Comparison of ENCODE assay signal across 8 mouse cellular contexts in the genomic region with DNA sequence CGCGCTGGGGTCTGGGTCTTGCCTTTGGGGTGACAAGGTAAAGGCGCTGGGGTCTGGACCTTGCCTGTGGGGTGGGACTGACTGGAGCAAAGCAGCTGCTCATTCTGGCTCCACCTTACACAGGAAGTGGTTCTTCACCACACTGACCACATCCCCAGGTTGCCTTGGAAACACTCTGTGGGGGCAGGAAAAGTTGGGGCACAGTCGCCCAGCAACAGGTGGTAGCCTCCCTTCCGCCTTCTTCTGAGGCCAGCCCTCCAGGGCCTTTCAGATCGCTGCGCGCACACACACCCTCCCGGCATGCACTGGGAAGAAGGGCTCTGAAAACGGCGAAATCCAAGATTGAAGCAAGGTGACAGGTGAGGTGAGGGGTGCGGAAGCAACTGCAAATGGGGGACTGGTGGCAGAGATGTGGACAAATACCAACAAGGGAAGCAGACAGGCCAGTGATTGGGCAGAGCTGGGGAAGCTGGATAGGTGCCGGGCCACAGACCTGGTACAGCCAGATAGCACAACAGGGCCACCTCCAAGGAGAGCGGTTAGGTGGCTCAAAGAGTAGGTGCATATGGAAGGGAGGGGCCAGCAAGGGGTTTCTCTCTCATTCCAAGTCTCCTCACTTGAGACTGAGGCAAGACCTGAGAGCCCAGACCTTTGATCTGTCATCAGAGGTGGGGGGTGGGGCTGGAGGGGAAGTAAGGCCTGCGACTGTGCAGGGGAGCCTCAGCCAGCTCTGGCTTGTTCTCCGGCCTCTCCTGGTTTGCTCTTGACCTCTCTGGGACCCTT. TPM values are rescaled to one million over a fixed set of nuclear protein-coding genes. Genes with fewer than 3 reads are reported as not detected.
DNase-seq lines count a peak whose midpoint lies in the region; ATAC-seq and TF ChIP-seq lines count a peak whose summit lies in the region.

A gene (plus strand): TSS at position 246 of the 783 bp plus-strand sequence.

- peak within 1 kb of the TSS; percentile 9; the same call in 1 of the 2 replicates for H3K4me3 ChIP-seq in forebrain, embryonic 10.5 days
- no peak within 1 kb of the TSS for H3K4me3 ChIP-seq in forebrain, postnatal 0 days (ENCODE audit: low read depth, low read length)
- peak within 1 kb of the TSS; percentile 23 for H3K4me3 ChIP-seq in kidney, embryonic 16.5 days (ENCODE audit: low read length)
- peak within 1 kb of the TSS; percentile 18; the same call in 1 of the 2 replicates for H3K4me3 ChIP-seq in stomach, postnatal 0 days (ENCODE audit: low read depth, low read length)

- TF ChIP-seq EP300 in stomach, postnatal 0 days (optimal IDR thresholded peaks at IDR 0.05), result no peak

- H3K9me3 ChIP-seq in forebrain, embryonic 10.5 days, result no peaks in the 10 kb centered on the region
- no peaks in the 10 kb centered on the region for H3K9me3 ChIP-seq in forebrain, postnatal 0 days (ENCODE audit: low read length)
- no peaks in the 10 kb centered on the region for H3K9me3 ChIP-seq in kidney, embryonic 16.5 days (ENCODE audit: low read length)
- H3K9me3 ChIP-seq in stomach, postnatal 0 days (ENCODE audit: control insufficient read depth, low read length), result no peaks in the 10 kb centered on the region

- no peak for TF ChIP-seq CTCF in forebrain, postnatal 0 days (IDR thresholded peaks at IDR 0.05; ENCODE audit: low read depth)
- TF ChIP-seq CTCF in stomach, postnatal 0 days (IDR thresholded peaks at IDR 0.05; ENCODE audit: low read depth), result no peak

- ATAC-seq in forebrain, postnatal 0 days, result no peak
- ATAC-seq in kidney, embryonic 16.5 days (ENCODE audit: low FRiP score, low TSS enrichment), result peak; percentile 76
- peak; percentile 85 for ATAC-seq in stomach, postnatal 0 days (ENCODE audit: low FRiP score, low TSS enrichment)

- H3K4me2 ChIP-seq in forebrain, postnatal 0 days (ENCODE audit: low read depth), result no peak within 1 kb of the TSS
- peak within 1 kb of the TSS; percentile 40 for H3K4me2 ChIP-seq in kidney, embryonic 16.5 days (replicated peaks; ENCODE audit: low read depth, low read length)
- H3K4me2 ChIP-seq in stomach, postnatal 0 days (replicated peaks; ENCODE audit: low read depth), result peak within 1 kb of the TSS; percentile 44

- H3K27ac ChIP-seq in forebrain, embryonic 10.5 days, result peak within 1 kb of the TSS; percentile 72
- no peak within 1 kb of the TSS for H3K27ac ChIP-seq in forebrain, postnatal 0 days (ENCODE audit: low read depth, low read length)
- peak within 1 kb of the TSS; percentile 70; the same call in 1 of the 2 replicates for H3K27ac ChIP-seq in kidney, embryonic 16.5 days (ENCODE audit: low read length)
- no peak within 1 kb of the TSS for H3K27ac ChIP-seq in stomach, postnatal 0 days (replicated peaks)

- H3K36me3 ChIP-seq in forebrain, embryonic 10.5 days (replicated peaks), result no peaks in the 10 kb centered on the region
- H3K36me3 ChIP-seq in forebrain, postnatal 0 days (ENCODE audit: insufficient read depth), result no peaks in the 10 kb centered on the region
- H3K36me3 ChIP-seq in kidney, embryonic 16.5 days (ENCODE audit: insufficient read depth, low read length), result no peaks in the 10 kb centered on the region
- no peaks in the 10 kb centered on the region for H3K36me3 ChIP-seq in stomach, postnatal 0 days (ENCODE audit: control insufficient read depth, insufficient read depth, low read length)

- peaks cover 37% of the 10 kb centered on the region for H3K4me1 ChIP-seq in forebrain, embryonic 10.5 days
- no peaks in the 10 kb centered on the region for H3K4me1 ChIP-seq in forebrain, postnatal 0 days (ENCODE audit: insufficient read depth)
- H3K4me1 ChIP-seq in kidney, embryonic 16.5 days (ENCODE audit: insufficient read depth, low read length), result peaks cover 15% of the 10 kb centered on the region; the same call in 1 of the 2 replicates
- H3K4me1 ChIP-seq in stomach, postnatal 0 days (replicated peaks; ENCODE audit: control insufficient read depth, insufficient read depth), result no peaks in the 10 kb centered on the region

- WGBS in forebrain, embryonic 10.5 days, result 75% methylated on average over 16 of the region's 16 CpGs
- 81% methylated on average over 16 of the region's 16 CpGs for WGBS in forebrain, postnatal 0 days
- 58% methylated on average over 16 of the region's 16 CpGs for WGBS in kidney, embryonic 16.5 days
- WGBS in stomach, postnatal 0 days, result 63% methylated on average over 16 of the region's 16 CpGs

- no peaks in the 10 kb centered on the region for H3K27me3 ChIP-seq in forebrain, embryonic 10.5 days (ENCODE audit: poor library complexity, severe bottlenecking)
- no peaks in the 10 kb centered on the region for H3K27me3 ChIP-seq in forebrain, postnatal 0 days (ENCODE audit: insufficient read depth, low read length)
- H3K27me3 ChIP-seq in kidney, embryonic 16.5 days (ENCODE audit: insufficient read depth, low read length), result no peaks in the 10 kb centered on the region
- no peaks in the 10 kb centered on the region for H3K27me3 ChIP-seq in stomach, postnatal 0 days (ENCODE audit: control insufficient read depth, insufficient read depth, low read length)

- DNase-seq in forebrain, embryonic 10.5 days (ENCODE audit: extremely low spot score, low spot score), result no peak
- DNase-seq in forebrain, postnatal 0 days, result no peak
- DNase-seq in MEL-GATA-1-ER (ENCODE audit: extremely low read depth, low read depth) (peak; percentile 99), adipocyte (ENCODE audit: low spot score) (no peak)
- peak; percentile 98 for DNase-seq in heart, adult 11 months
- DNase-seq in lung, postnatal 36 days, result peak; percentile 89
- DNase-seq in stomach, postnatal 0 days (ENCODE audit: low spot score), result peak; percentile 62

- H3K9ac ChIP-seq in forebrain, postnatal 0 days, result no peak within 1 kb of the TSS
- H3K9ac ChIP-seq in kidney, embryonic 16.5 days (replicated peaks; ENCODE audit: low read length), result peak within 1 kb of the TSS; percentile 36
- H3K9ac ChIP-seq in stomach, postnatal 0 days (ENCODE audit: low read length), result no peak within 1 kb of the TSS

RNA-seq across cellular contexts. Expression of the gene that starts here (rescaled TPM):
- 0.74 TPM in 2 replicates for polyA plus RNA-seq in forebrain, embryonic 10.5 days (2016; fragmentation: Nextera tagmentation; extraction: Ambion mirVana)
- total RNA-seq in forebrain, postnatal 0 days (2014; rRNA removed), result 1.4 and 1.5 TPM in 2 replicates
- polyA plus RNA-seq in forebrain, postnatal 0 days (2015; fragmentation: Nextera tagmentation; extraction: Ambion mirVana), result 1.1 and 1.3 TPM in 2 replicates
- polyA plus RNA-seq in kidney, embryonic 16.5 days (2015; fragmentation: Nextera tagmentation; extraction: Ambion mirVana), result 5.3 and 5.4 TPM in 2 replicates
- 4.0 and 4.1 TPM in 2 replicates for polyA plus RNA-seq in stomach, postnatal 0 days (2015; fragmentation: Nextera tagmentation; extraction: Ambion mirVana)

Comparison
In these comparisons a context has a peak if more than half of its experiments do, and no peak if none do; other contexts are left out.
1. H3K27ac ChIP-seq: peak in forebrain, embryonic 10.5 days (single experiment) and kidney, embryonic 16.5 days (single experiment); none in forebrain, postnatal 0 days (single experiment) and stomach, postnatal 0 days (single experiment).
2. DNase-seq: peak in MEL-GATA-1-ER (single experiment), heart, adult 11 months (single experiment), lung, postnatal 36 days (single experiment) and stomach, postnatal 0 days (single experiment); none in forebrain, embryonic 10.5 days (single experiment), forebrain, postnatal 0 days (single experiment) and adipocyte (single experiment).